Mouse (Mus musculus): ENCODE results near the gene Rwdd4a. TPM values are rescaled to one million over a fixed set of nuclear protein-coding genes. Genes with fewer than 3 reads are reported as not detected.

Rwdd4a gene
- polyA plus RNA-seq, 1 experiment from 2014 or later: 45.0 TPM

- Histone ChIP-seq H3K4me1 (ENCODE audit: control insufficient read depth, insufficient read depth, low read length) (no peaks in the 10 kb centered on the region), H3K27ac (ENCODE audit: low read depth, low read length) (no peak overlapping the region), H3K36me3 (ENCODE audit: control insufficient read depth, insufficient read depth, low read length) (peaks cover 9% of the 10 kb centered on the region), H3K9ac (ENCODE audit: low read length) (no peak overlapping the region), H3K4me2 (ENCODE audit: low read depth) (no peak overlapping the region), H3K4me3 (ENCODE audit: low read depth, low read length) (no peak overlapping the region), H3K27me3 (ENCODE audit: control insufficient read depth, insufficient read depth, low read length) (no peaks in the 10 kb centered on the region), H3K9me3 (ENCODE audit: control insufficient read depth, low read length) (no peaks in the 10 kb centered on the region)
- DNase-seq (ENCODE audit: low spot score): no peak
- 94% methylated on average over 15 of the region's 15 CpGs for WGBS
- no peak for ATAC-seq (ENCODE audit: insufficient read depth, low FRiP score, low TSS enrichment)
Measured at GRCm38 (mm10) chr8:47513601-47514000, 19.9 kb upstream of the Rwdd4a start.

DNA sequence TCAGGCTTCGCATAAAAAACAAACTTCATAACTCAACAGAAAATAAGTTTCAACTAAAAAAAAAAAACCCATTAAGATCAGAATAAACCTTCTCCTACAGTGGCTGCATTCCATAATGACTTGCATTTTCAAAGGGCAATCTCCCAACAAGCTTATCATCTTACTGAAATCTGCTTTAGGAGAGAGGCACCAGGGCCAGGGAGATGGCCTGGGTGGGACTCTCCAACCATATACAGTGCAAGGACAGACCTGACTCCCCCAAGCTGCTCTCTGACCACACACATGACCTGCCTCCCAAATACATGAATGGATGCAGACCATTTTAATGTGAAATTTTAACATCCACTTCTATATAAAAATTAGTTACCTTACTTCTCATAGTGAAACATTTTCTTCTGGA lies 5.4 kb upstream of the Rwdd4a start:
- DNase-seq (ENCODE audit: low spot score): no peak
- Histone ChIP-seq H3K4me2 (ENCODE audit: low read depth) (no peak overlapping the region), H3K27me3 (ENCODE audit: control insufficient read depth, insufficient read depth, low read length) (no peaks in the 10 kb centered on the region), H3K4me1 (ENCODE audit: control insufficient read depth, insufficient read depth, low read length) (peaks cover 2% of the 10 kb centered on the region; the same call in 1 of the 2 replicates), H3K4me3 (ENCODE audit: low read depth, low read length) (no peak overlapping the region), H3K9me3 (ENCODE audit: control insufficient read depth, low read length) (no peaks in the 10 kb centered on the region), H3K27ac (ENCODE audit: low read depth, low read length) (no peak overlapping the region), H3K36me3 (ENCODE audit: control insufficient read depth, insufficient read depth, low read length) (peaks cover 7% of the 10 kb centered on the region), H3K9ac (ENCODE audit: low read length) (no peak overlapping the region)
- 95% methylated on average over 1 of the region's 1 CpGs for WGBS
- no peak for ATAC-seq (ENCODE audit: insufficient read depth, low FRiP score, low TSS enrichment)

DNA sequence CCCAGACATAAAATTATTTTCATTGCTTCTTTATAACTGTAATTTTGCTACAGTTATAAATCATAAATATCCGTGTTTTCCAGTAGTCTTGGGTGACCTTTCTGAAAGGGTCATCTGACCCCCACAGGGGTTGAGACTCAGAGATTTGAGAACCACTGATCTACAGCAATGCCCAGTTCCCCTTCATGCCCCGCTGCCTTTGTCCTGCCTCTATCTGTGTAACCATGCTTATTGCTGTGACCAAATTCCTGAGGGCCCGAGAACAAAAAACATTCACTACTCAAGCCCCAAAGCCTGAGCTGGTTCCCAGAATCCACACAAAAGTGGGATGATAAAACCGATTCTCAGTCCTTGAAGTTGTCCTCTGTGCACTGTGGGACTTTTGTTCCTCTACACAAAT lies 4.9 kb downstream of the Rwdd4a start:
- Histone ChIP-seq H3K4me2 (ENCODE audit: low read depth) (no peak overlapping the region), H3K4me1 (ENCODE audit: control insufficient read depth, insufficient read depth, low read length) (peaks cover 4% of the 10 kb centered on the region; the same call in 1 of the 2 replicates), H3K27me3 (ENCODE audit: control insufficient read depth, insufficient read depth, low read length) (no peaks in the 10 kb centered on the region), H3K27ac (ENCODE audit: low read depth, low read length) (no peak overlapping the region), H3K9me3 (ENCODE audit: control insufficient read depth, low read length) (no peaks in the 10 kb centered on the region), H3K4me3 (ENCODE audit: low read depth, low read length) (no peak overlapping the region), H3K36me3 (ENCODE audit: control insufficient read depth, insufficient read depth, low read length) (peaks cover 4% of the 10 kb centered on the region), H3K9ac (ENCODE audit: low read length) (no peak overlapping the region)
- 64% methylated on average over 4 of the region's 4 CpGs for WGBS
- ATAC-seq (ENCODE audit: insufficient read depth, low FRiP score, low TSS enrichment): no peak
- no peak for DNase-seq (ENCODE audit: low spot score)

- WGBS: 96% methylated on average over 16 of the region's 16 CpGs
- DNase-seq (ENCODE audit: low spot score): no peak
- H3K9ac ChIP-seq (ENCODE audit: low read length): no peak overlapping the region
Measured at GRCm38 (mm10) chr8:47542746-47543145, 9.3 kb downstream of the Rwdd4a start.

GRCm38 (mm10) chr8:47544094-47544493 lies 10.6 kb downstream of the Rwdd4a start:
- Histone ChIP-seq H3K4me1 (ENCODE audit: control insufficient read depth, insufficient read depth, low read length) (no peaks in the 10 kb centered on the region), H3K4me3 (ENCODE audit: low read depth, low read length) (no peak overlapping the region), H3K9me3 (ENCODE audit: control insufficient read depth, low read length) (no peaks in the 10 kb centered on the region), H3K4me2 (ENCODE audit: low read depth) (no peak overlapping the region), H3K27me3 (ENCODE audit: control insufficient read depth, insufficient read depth, low read length) (no peaks in the 10 kb centered on the region), H3K27ac (ENCODE audit: low read depth, low read length) (no peak overlapping the region), H3K36me3 (ENCODE audit: control insufficient read depth, insufficient read depth, low read length) (peaks cover 19% of the 10 kb centered on the region), H3K9ac (ENCODE audit: low read length) (no peak overlapping the region)
- DNase-seq (ENCODE audit: low spot score) (no peak), ATAC-seq (ENCODE audit: insufficient read depth, low FRiP score, low TSS enrichment) (no peak)
- WGBS: 87% methylated on average over 5 of the region's 5 CpGs

More at GRCm38 (mm10) chr8:47542746-47543145, 9.3 kb downstream of the Rwdd4a start:
- H3K27me3 ChIP-seq (ENCODE audit: control insufficient read depth, insufficient read depth, low read length): no peaks in the 10 kb centered on the region
- H3K9me3 ChIP-seq (ENCODE audit: control insufficient read depth, low read length): no peaks in the 10 kb centered on the region
- H3K4me2 ChIP-seq (ENCODE audit: low read depth): no peak overlapping the region
- no peak overlapping the region for H3K27ac ChIP-seq (ENCODE audit: low read depth, low read length)
- no peak for ATAC-seq (ENCODE audit: insufficient read depth, low FRiP score, low TSS enrichment)
- no peaks in the 10 kb centered on the region for H3K4me1 ChIP-seq (ENCODE audit: control insufficient read depth, insufficient read depth, low read length)
- no peak overlapping the region for H3K4me3 ChIP-seq (ENCODE audit: low read depth, low read length)
- peaks cover 11% of the 10 kb centered on the region for H3K36me3 ChIP-seq (ENCODE audit: control insufficient read depth, insufficient read depth, low read length)

DNA sequence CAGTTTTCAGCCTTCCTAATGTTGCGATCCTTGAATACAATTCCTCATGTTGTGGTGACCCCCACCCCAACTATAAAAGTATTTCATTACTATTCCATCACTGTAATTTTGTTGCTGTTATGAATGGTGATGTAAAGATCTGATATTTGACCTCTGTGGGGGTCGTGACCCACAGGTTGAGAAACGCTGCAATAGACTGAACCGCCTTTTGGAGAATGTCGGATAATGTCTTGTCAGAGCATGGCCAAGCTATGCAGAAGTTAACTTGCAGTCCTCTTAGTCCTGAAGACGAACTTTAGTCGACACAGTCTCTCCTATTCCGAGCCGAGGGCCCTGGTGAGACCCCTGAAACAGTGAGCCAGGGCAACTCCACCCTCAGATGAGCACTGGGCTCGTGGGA lies 13.6 kb downstream of the Rwdd4a start:
- Histone ChIP-seq H3K27me3 (ENCODE audit: control insufficient read depth, insufficient read depth, low read length) (no peaks in the 10 kb centered on the region), H3K36me3 (ENCODE audit: control insufficient read depth, insufficient read depth, low read length) (peaks cover 24% of the 10 kb centered on the region), H3K27ac (ENCODE audit: low read depth, low read length) (no peak overlapping the region), H3K4me2 (ENCODE audit: low read depth) (no peak overlapping the region), H3K9me3 (ENCODE audit: control insufficient read depth, low read length) (no peaks in the 10 kb centered on the region), H3K4me1 (ENCODE audit: control insufficient read depth, insufficient read depth, low read length) (no peaks in the 10 kb centered on the region), H3K9ac (ENCODE audit: low read length) (no peak overlapping the region), H3K4me3 (ENCODE audit: low read depth, low read length) (no peak overlapping the region)
- DNase-seq (ENCODE audit: low spot score): no peak
- ATAC-seq (ENCODE audit: insufficient read depth, low FRiP score, low TSS enrichment): no peak
- WGBS: 95% methylated on average over 10 of the region's 10 CpGs

GRCm38 (mm10) chr8:47553613-47554012 lies 20.1 kb downstream of the Rwdd4a start:
- WGBS: 88% methylated on average over 6 of the region's 6 CpGs
- Histone ChIP-seq H3K4me3 (ENCODE audit: low read depth, low read length) (no peak overlapping the region), H3K27ac (ENCODE audit: low read depth, low read length) (no peak overlapping the region), H3K9me3 (ENCODE audit: control insufficient read depth, low read length) (no peaks in the 10 kb centered on the region), H3K36me3 (ENCODE audit: control insufficient read depth, insufficient read depth, low read length) (peaks cover 6% of the 10 kb centered on the region; the same call in 1 of the 2 replicates), H3K4me2 (ENCODE audit: low read depth) (no peak overlapping the region), H3K27me3 (ENCODE audit: control insufficient read depth, insufficient read depth, low read length) (no peaks in the 10 kb centered on the region), H3K4me1 (ENCODE audit: control insufficient read depth, insufficient read depth, low read length) (no peaks in the 10 kb centered on the region), H3K9ac (ENCODE audit: low read length) (no peak overlapping the region)
- no peak for DNase-seq (ENCODE audit: low spot score)
- no peak for ATAC-seq (ENCODE audit: insufficient read depth, low FRiP score, low TSS enrichment)

- no peaks in the 10 kb centered on the region for H3K27me3 ChIP-seq (ENCODE audit: control insufficient read depth, insufficient read depth, low read length)
- no peaks in the 10 kb centered on the region for H3K4me1 ChIP-seq (ENCODE audit: control insufficient read depth, insufficient read depth, low read length)
- DNase-seq (ENCODE audit: low spot score): no peak
- H3K9ac ChIP-seq (ENCODE audit: low read length): no peak overlapping the region
- WGBS: 86% methylated on average over 7 of the region's 7 CpGs
- H3K27ac ChIP-seq (ENCODE audit: low read depth, low read length): no peak overlapping the region
- H3K4me2 ChIP-seq (ENCODE audit: low read depth): no peak overlapping the region
- H3K9me3 ChIP-seq (ENCODE audit: control insufficient read depth, low read length): no peaks in the 10 kb centered on the region
- ATAC-seq (ENCODE audit: insufficient read depth, low FRiP score, low TSS enrichment): no peak
- H3K4me3 ChIP-seq (ENCODE audit: low read depth, low read length): no peak overlapping the region
- H3K36me3 ChIP-seq (ENCODE audit: control insufficient read depth, insufficient read depth, low read length): peaks cover under 1% of the 10 kb centered on the region; the same call in 1 of the 2 replicates
Measured at GRCm38 (mm10) chr8:47556446-47556845, 23.0 kb downstream of the Rwdd4a start.

DNA sequence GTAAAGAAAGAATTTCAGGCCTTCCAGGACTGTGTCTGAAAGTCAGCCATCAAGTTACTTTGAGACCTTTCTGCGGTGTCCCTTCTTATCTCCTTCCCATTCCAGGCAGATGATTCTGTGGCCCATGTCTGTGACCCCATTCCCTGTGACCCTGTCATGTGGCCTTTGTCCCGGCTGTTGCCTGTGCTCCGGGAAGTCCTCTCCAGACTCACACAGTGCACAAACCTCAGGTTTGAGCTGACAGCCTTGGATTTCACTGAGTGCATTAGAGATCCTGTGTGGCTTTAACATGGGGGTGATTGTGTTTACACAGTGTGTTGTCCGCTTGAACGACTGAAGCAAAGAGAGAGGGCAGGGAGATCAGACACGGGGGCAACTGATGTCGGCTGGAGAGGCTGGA lies 24.8 kb downstream of the Rwdd4a start:
- H3K27me3 ChIP-seq (ENCODE audit: control insufficient read depth, insufficient read depth, low read length): no peaks in the 10 kb centered on the region
- no peak for DNase-seq (ENCODE audit: low spot score)
- no peaks in the 10 kb centered on the region for H3K36me3 ChIP-seq (ENCODE audit: control insufficient read depth, insufficient read depth, low read length)
- no peaks in the 10 kb centered on the region for H3K4me1 ChIP-seq (ENCODE audit: control insufficient read depth, insufficient read depth, low read length)
- H3K9ac ChIP-seq (ENCODE audit: low read length): no peak overlapping the region
- no peak overlapping the region for H3K4me2 ChIP-seq (ENCODE audit: low read depth)
- WGBS: 65% methylated on average over 7 of the region's 7 CpGs
- H3K9me3 ChIP-seq (ENCODE audit: control insufficient read depth, low read length): no peaks in the 10 kb centered on the region
- H3K27ac ChIP-seq (ENCODE audit: low read depth, low read length): no peak overlapping the region
- ATAC-seq (ENCODE audit: insufficient read depth, low FRiP score, low TSS enrichment): no peak
- H3K4me3 ChIP-seq (ENCODE audit: low read depth, low read length): no peak overlapping the region

All from neural tube, embryonic 11.5 days (tissue).